Mouse (Mus musculus) thymus, postnatal 25 days (tissue): Measurements from ENCODE around the gene Arih2.
"Not testable (repeated sequence)": the region's sequence is repeated elsewhere in the genome, so short reads cannot be mapped to it uniquely, and the experiment has no call there.

ENCODE experiments used
- DNase-seq: peaks from one replicate; pipeline ENCODE4 v3.0.0; 2022

Arih2 gene

DNA sequence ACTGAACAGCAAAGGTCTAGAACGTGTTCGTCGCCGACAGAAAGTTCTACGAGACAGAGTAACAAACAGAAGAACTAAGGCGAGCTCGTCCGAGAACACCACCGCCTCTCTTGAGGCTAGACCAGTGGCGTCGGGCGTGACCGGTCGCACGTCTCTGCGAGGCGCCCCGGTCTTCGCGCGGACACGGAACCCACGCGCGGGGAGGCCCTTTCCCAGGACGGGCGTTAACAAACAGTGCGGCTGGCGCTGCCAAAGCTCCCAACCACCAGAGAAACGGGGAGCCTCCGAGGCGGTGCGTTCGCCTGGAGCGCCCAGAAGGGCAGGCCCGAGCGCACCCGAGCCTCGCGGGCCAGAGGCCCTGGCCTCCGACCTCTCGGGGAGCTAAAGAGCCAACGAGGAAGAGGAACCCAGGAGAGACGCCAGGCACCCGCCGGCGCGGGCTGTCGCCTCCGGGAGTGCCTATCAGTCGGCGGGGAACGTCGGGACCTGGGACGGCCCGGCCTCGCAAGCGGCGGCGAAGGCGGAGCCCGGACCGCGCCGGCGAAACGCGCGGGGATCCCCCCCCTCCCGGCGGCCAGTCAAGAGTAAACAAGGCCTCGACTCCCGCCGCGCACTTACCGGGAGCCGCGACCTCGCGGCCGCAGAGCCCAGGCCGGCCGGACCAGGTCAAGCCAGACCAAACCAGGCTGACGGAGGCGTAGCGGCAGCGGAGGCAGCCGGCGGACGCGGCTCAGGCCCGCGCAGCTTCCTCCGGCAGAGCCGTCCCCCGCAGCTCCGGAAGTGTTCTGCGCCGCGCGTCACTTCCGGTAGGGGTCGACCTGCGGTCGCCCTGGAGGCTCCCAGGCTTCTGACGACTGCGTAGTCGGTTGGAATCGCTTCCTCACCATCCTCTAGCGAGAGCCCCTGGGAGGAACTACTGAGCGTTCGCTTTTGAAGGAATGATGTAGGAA is at the start of gene Arih2:
Gene Arih2 (minus strand): TSS at position 776 of the 950 bp plus-strand sequence.
- DNase-seq, result peak; percentile 92

DNA sequence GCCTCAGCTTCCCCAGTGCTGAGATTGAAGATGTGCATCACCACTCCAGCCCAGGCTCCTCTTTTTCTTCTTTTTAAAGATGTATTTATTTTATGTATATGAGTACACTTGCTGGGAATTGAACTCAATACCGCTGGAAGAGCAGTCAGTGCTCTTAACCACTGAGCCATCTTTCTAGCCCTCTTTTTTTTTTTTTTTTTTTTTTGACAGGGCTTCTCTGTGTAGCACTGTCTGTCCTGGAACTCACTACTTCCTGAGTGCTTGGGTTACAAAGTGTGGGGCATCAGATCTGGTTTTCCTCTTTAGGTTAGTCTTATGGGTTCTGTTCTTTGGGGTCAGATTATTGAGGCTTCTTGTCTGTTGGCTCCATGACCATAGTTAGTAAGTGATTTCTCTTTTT is 45.3 kb upstream of the Arih2 start:
- DNase-seq, result no peak

DNA sequence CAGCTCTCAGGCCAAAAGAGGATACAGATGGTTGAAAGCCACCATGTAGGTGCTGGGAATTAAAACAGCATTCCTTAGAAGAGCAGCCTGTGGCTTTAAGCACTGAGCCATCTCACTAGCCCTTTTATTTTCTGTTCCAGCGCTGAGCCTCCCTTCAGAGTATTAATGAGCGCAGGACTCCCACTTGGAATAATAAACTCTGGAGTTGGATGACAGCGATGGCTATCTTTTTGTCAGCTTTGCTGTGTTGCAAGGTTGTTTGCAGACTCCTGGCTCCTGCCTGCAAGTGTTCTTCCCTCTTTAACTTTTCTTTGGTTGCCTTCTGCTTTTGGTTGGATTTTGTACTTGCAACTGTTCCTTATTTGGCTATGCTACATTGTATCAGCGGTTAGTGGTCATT is 44.8 kb upstream of the Arih2 start:
- DNase-seq, result no peak

DNA sequence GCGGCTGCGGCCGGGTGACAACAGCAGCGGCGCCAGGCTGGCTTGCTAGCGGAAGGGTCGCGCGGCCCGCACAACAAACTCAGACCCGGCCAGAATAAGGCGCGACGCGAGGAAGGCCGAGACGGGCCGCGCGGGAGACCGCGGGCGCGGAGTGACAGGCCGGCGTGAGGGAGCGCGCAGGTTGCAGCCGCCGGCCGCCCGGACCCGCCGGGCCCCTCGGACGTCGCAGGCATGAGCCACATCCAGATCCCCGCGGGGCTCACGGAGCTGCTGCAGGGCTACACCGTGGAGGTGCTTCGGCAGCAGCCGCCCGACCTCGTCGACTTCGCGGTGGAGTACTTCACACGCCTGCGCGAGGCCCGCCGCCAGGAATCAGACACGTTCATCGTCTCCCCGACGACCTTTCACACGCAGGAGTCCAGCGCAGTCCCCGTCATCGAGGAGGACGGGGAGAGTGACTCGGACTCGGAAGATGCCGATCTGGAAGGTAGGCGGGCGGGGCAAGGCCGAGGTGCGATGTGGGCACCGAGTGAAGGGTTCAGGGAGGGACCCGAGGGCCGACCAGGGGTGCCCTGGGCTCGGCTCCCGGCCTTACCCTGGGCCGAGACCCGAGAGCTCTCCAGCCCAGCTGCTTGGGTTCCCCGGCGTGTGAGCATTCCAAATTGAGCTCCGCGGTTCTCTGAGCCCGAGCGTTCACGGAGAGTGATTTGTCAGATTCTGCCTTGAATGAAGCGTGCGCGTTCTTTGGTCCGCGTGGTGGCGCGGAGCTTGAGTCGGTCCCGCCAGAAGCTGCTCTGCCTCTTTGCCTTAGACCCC is 43.2 kb upstream of the Arih2 start:
- peak; percentile 45 for DNase-seq

DNA sequence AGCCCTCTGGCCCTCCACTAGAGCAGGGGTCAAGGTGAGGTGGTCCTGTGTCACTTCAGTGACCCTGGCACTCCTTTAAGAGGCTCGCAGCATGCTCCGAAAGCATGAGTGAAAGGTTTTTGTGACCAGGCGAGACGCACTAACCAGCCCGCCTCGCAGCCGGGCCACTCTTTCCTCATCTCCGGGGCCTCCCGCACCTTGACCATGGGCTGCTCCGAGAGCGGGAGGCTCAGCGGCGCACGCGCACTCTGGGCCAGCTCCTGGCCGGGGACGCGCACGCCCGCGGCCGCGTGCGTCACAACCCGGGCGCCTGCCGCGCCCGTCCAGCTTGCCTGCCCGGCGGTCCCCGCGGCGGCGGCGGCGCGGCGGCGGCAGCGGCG is 42.6 kb upstream of the Arih2 start:
- peak; percentile 67 for DNase-seq

DNA sequence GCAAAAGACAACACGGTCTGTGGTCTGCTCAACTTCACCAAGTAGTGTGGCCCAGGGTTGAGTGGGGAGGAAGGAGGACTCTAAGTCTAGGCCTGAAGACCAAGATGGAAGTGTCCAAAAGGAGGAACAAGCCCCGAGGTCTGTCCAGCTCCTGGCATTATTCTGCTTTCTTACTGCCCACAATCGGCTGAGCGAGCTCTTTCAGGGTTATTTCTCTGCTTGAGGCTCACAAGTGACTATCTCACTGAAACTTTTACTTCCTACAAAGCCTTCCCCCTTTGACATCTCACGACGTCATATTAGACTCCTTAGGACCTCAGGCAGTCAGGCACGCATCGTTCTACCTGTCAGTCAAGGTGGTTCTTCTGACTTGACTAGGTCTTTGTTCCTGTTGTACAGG is 42.2 kb upstream of the Arih2 start:
- no peak for DNase-seq

DNA sequence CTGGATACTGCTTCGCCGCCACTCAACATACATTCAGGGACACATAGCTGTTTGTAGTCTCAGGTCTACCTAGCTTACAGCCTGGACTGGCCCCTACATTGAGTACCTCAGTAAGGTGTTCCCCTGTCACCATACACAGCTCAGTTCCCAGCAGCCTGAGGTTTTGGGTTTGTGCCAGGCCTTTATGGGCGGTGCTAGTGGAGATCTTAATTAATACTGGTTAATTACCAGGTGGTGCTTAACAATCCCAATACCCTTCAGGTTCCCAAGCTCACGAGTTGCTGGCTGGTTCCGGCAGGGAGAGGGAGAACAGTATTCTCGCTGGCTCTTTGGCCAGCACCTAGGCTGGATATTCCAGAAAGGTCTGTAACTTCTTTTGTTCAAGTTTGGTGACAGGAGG is 41.7 kb upstream of the Arih2 start:
- DNase-seq, result no peak

DNA sequence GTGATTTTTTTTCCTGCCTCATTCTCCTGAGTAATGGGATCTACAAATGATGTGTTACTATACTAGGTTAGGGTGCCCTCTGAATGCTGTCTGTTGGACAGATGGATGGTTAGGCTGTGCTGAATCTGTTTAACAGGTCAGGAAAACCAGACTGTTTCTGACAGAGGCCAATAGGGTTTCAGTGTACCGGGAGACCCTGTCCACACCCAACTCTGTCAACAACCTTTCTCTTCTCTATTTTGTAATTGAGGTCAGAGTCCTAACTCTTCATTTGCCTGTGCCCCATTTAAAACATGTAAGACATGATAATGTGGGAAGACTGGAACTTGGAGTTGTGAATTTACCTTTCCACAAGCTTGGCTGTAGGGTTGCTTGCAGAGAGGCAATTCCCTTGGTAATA is 40.8 kb upstream of the Arih2 start:
- DNase-seq, result no peak

DNA sequence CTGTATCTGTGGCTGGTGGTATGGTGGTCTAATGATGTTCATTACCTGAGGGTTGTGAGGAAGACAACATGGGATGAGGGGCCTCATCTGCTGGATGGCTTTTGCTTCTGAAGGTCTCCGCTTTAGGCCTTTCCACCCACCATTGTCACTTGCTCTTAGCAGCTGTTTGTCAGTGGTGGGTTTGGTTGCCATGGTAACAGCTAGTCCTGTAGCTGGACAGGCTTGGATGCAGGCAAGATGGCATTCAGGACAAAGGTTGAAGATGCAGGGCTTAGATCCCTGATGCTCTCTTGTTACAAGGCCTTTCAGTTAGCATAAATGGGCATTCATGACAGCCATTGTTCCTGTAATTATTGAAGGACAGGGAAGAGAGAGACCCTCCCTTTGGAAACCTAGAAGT is 39.9 kb upstream of the Arih2 start, which contains the start of gene Prkar2a:
Gene Prkar2a (plus strand): TSS at position 209 of the 400 bp plus-strand sequence.
- no peak for DNase-seq

DNA sequence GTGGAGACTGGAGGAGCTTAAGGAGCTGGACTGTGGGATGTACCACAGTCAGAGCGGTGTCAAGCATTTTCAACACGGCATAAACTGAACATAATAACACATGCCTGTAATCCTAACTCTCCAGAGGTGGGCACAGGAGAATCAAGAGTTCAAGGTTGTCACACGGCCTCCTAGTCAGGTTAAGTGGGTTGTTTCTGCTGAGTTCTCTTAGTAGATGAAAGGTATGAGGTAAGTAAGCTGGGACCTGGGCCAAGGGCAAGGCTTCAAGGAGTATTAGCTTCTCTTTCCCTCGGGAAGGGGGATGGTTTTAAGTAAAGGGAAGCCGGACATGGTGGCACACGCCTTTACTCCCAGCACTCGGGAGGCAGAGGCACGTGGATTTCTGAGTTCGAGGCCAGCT is 39.3 kb upstream of the Arih2 start:
- DNase-seq, result no peak

DNA sequence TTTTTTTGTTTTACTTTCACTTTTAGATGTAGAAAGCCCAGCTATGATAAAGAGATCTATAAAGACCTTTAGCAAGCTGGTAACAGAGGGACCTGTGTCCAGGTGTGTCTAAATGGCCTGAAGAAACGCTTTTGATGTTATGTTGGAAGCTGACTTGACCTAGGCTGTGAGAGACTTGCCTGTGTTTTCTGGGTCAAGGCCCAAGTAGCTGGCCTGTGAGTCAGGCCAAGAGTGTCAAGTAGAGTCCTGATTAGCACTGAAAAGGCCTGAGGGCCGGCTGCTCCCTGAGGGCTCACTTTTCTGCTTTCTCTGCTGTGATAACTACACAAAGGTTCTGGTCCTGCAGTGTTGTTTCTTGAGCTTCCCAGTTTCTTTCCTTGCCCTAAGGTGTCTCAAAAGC is 38.5 kb upstream of the Arih2 start:
- DNase-seq, result no peak

DNA sequence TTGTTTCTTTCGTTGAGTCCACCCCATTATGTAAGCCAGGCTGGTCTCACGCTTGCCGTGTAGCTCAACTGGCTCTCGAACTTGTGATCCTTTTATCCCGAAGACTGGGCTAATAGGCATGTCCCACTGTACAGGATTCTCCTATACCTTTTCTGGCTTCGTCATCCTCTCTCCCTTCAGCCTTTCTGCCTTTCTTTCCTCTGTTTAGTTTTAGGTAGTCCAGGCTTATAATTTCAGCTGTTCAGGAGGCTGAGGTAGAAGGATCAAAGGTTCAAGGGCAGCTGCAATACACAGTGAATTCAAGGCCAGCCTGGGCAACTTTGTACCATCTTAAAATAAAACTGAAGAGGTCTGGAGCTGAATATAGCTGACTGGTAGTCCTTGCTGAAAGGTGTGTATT is 38.0 kb upstream of the Arih2 start:
- no peak for DNase-seq

DNA sequence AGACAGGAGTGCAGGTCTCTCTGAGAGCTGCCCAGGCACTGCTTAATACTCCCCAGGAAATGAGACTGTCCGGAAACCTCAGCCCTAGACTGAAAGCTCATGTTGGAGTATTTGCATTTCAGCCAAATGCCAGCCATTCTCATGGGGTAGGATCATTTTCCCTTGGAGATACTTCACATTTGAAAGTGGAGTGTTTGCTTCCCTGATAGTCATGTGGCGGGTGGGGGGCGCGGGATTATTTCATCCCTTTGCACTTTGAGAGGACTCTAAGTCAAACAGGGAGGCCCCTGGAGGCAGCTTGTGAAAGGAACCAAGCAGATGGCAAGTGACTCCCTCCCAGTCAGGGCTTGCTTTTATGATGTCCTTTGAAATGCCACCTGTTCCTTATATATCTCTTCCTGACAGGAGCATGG is 37.3 kb upstream of the Arih2 start:
- DNase-seq, result no peak

DNA sequence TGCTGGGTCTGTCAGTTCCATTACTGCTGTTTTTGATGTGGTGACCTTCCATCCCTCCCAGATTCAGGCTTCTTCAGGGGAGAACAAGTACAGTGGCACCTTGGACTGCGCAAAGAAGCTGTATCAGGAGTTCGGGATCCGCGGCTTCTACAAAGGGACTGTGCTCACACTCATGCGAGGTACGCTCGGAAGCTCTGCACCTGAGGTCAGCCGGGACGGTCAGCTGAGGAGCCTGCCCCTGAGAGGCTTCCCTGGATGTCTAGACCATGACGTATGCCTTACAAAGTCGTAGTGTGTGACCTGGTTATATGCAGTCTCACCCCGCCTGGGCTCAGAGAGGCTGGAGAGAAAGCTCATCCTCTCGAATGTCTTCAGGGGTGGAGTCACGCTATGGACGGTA is 30.8 kb upstream of the Arih2 start:
- no peak for DNase-seq

DNA sequence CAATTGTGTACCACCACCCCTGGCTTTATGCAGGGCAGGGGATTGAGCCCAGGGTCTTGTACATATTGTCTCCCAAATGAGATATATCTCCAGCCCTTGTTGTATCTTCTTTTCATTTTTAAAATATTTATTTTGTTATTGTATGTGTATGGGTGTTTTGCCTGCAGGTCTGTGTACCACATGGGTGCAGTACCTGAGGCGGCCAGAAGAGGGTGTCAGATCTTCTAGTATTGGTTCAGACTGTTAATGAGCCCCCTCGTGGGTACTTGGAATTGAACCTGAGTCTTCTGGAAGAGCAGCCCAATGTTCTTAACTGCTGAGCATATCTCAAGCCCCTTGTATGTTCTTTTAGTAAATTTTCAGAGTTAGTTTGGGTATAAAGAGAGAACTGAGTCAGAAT is 24.0 kb upstream of the Arih2 start:
- DNase-seq, result no peak

DNA sequence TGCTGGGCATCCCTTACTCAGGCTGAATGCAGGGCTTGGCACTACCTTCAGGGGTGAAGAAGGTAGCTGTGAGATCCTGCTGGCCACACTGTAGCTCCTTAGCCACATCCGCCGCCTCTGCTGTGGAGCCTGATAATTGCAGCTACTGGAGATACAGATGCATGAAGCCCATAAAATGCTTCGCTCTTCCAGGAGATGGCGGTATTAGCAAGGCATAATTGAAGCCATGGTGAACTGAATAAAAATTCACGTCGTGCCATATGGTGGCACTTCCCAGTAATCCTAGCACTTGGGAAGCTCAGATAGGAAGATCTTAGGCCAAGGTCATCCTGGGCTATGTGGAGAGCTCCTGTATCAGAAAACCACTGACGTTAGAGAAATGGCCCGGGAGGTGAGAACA is 20.7 kb upstream of the Arih2 start:
- DNase-seq, result no peak

DNA sequence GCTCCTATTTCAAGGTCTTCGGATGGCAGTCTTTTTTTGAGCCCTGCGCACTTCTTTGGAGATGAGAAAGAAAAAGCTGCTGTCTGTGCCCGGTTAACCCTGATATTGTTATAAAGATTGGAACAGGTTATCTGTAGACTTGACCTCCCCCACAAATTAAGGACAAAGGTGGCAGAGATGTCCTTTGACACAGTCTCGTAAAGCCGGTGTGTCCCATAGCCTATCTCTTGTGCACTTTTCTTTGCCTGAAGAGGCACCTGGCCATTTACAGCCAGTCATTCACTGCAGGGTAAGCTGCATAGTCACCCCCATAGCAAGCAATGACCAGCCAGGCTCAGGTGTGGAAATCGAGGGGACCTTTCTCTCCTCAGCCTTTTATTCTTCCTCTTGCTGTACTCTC is 13.5 kb upstream of the Arih2 start:
- DNase-seq, result no peak

DNA sequence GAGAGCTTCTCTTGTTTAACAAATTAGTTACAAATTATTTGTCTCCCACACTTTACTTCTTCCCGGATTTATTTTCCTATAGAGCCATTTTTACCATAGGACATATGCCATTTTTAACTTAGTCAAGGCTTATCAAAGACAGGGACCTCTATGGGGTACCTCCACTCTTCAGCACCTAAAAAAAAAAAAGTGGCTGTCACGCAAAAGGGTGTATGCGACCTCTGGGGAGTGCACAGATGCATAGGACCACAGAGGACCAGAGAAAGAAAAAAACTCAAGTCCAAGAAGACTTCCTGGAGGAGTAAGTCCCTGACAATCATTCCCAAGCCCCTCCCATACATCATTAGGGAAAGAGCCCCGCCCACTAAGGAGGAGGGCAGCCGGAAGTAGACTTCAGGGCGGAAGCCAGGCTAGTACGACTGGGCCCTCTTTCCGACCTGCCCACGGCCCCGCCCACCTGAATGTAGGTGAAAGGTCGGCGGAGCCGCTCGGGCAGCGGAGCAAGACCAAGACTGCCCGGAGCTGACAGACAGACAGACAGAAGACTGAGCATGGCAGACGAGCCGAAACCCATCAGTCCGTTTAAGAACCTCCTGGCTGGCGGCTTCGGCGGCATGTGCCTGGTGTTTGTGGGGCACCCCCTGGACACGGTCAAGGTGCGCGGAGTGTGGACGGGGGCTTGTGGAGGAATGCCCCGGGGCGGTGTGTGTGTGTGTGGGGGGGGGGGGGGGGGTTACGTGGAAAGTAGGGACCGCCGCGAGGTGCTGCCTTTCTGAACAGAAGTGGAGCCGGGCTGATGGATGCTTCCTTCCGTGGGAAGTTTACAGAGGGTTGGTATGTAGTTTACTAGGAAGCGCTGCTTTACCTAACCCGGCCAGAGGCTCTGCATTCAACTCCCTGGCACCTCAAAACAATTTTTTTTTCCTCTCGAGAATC is 12.8 kb upstream of the Arih2 start, which contains the start of gene Slc25a20:
Gene Slc25a20 (plus strand): TSS at position 412 of the 936 bp plus-strand sequence.
- DNase-seq, result peak; percentile 79

DNA sequence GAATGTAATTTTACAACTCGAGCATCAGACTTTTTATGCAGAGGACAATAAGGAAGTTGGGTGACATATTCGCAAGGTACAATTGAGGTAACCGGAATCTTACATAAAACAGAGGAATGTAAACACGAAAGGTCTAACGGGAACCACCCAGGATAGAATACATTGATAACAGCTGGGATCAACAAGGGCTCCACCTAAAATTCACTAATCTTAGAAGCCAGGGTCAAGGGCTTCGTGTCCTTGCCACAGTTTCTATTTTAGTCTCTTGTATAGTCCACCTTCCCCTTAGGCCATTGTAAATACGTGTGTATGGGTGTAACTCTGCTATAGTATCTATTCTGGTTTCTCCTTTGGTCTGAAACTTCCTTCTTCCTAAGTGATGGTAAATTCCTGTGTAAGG is 6.7 kb upstream of the Arih2 start:
- DNase-seq, result not testable (repeated sequence)

DNA sequence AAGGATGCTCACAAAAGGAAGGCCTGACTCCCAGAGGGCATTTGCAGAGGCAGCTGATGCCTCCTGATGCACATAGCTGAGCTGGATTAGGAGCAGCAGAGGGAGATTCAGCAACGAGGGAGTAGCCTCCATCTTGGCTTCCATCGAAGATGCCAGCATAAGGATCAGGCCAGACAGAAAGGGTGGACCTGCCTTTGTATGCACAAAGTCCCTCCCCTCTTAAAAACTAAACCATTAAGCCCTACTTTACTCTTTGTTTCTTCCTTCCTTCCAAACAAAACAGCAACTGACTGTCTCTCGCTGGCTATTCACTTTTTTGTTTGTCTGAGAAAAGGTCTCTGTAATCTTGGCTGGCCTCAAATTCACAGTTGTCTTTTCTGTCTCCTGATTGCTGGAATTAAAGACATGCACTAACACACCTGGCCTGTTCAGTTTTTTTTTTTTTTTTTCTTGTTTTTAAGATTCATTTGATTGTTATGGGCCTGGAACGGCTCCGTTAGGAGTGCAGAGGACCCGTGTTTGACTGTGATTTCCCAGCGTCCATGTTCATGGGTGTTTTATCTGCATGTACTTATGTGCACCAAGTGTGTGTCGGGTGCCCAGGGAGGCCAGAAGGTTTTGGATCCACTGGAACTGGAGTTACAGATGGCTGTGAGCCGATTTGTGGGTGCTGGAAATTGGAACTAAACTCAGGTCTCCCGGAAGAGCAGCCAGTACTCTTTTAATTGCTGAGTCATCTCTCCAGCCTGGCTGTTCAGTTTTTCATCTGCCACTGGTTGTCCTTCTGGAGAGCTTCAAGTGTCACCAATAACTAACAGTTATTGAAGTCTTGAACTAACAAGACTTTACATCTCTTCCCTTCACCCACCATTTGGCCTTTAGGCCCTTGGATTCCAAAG is 5.6 kb upstream of the Arih2 start:
- no peak for DNase-seq

DNA sequence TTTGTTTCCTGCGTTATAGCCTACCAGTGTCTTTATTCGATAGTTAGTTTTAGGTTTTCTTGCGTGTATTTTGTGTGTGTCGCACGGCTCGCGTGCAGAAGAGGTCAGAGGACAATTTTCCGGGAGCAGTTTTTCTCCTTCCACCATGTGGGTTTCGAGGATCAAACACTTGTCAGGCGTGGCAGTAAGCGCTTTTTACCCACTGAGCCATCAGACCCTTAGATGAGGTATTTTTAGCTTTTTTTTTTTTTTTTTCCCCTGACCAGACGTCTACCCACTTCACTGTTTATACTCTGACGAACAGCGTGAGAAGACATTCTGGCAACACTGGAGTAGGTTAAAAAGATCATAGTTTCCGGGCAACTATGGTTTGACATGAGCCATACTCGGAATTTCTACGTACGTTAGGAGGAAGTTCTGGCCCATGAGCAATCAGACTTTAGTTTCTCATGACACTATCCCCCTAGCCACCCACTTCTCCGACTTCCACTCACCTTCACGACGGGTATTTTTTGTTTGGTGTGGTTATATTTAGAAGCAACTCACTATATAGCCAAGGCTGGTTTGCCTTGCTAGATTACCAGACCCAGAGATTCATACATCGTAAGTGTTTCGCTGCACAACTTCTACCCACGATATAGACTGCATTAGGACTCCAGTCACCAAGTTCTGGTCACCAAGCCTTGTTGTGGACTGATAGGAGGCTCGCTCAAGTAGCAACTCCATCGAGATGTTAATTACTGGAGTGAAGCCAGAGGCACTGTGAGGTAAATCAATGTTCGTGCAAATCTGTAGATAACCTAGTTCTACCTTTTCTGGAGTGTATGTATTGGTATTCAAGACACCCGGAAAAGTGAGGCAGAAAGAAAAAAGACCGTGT is 615 bp upstream of the Arih2 start:
- DNase-seq, result no peak
